In genomic region chr3:107278479-107279269, GRCm38 (mm10) we compare ENCODE assay signal across 8 mouse cellular contexts. TPM values are rescaled to one million over a fixed set of nuclear protein-coding genes. Genes with fewer than 3 reads are reported as not detected.
A peak's percentile ranks its signal among the peaks of the same experiment; 100 is the strongest.
DNase-seq lines count a peak whose midpoint lies in the region; ATAC-seq and TF ChIP-seq lines count a peak whose summit lies in the region.

Lamtor5 (plus strand) TSS chr3:107278858.

- TF ChIP-seq CTCF in G1E (IDR thresholded peaks at IDR 0.05; ENCODE audit: low read depth, low read length): no peak
- no peak for TF ChIP-seq CTCF in forebrain, postnatal 0 days (IDR thresholded peaks at IDR 0.05; ENCODE audit: low read depth)

- H3K9me3 ChIP-seq in G1E (replicated peaks): no peaks in the 10 kb centered on the region
- no peaks in the 10 kb centered on the region for H3K9me3 ChIP-seq in forebrain, postnatal 0 days (ENCODE audit: low read length)
- no peaks in the 10 kb centered on the region for H3K9me3 ChIP-seq in lung, embryonic 15.5 days

- H3K4me1 ChIP-seq in G1E (ENCODE audit: insufficient read depth, low read depth, low read length): peaks cover 14% of the 10 kb centered on the region
- peaks cover 4% of the 10 kb centered on the region; the same call in 1 of the 2 replicates for H3K4me1 ChIP-seq in forebrain, postnatal 0 days (ENCODE audit: insufficient read depth)
- H3K4me1 ChIP-seq in lung, embryonic 15.5 days: peaks cover 14% of the 10 kb centered on the region

- peaks cover 28% of the 10 kb centered on the region for H3K36me3 ChIP-seq in G1E (replicated peaks)
- H3K36me3 ChIP-seq in forebrain, postnatal 0 days (ENCODE audit: insufficient read depth): peaks cover 8% of the 10 kb centered on the region
- H3K36me3 ChIP-seq in lung, embryonic 15.5 days: peaks cover 9% of the 10 kb centered on the region

- peak; percentile 67 for ATAC-seq in G1E (ENCODE audit: extremely low read depth, insufficient number of reproducible peaks, low FRiP score, poor library complexity, severe bottlenecking)
- ATAC-seq in forebrain, postnatal 0 days: peak; percentile 93
- ATAC-seq in lung, embryonic 15.5 days (ENCODE audit: borderline replicate concordance, extremely low read depth, low FRiP score, low TSS enrichment): peak; percentile 91; the same call in 1 of the 2 replicates

- peak within 1 kb of the TSS; percentile 67 for H3K9ac ChIP-seq in forebrain, postnatal 0 days
- peak within 1 kb of the TSS; percentile 68 for H3K9ac ChIP-seq in lung, embryonic 15.5 days

- H3K27me3 ChIP-seq in G1E (ENCODE audit: insufficient read depth, low read length): peaks cover 3% of the 10 kb centered on the region; the same call in 1 of the 2 replicates
- H3K27me3 ChIP-seq in forebrain, postnatal 0 days (ENCODE audit: insufficient read depth, low read length): no peaks in the 10 kb centered on the region; the same call in 1 of the 2 replicates
- H3K27me3 ChIP-seq in lung, embryonic 15.5 days: no peaks in the 10 kb centered on the region

- 3% methylated on average over 43 of the region's 43 CpGs for WGBS in forebrain, postnatal 0 days
- WGBS in lung, embryonic 15.5 days: 2% methylated on average over 43 of the region's 43 CpGs

- DNase-seq in G1E (ENCODE audit: low spot score): peak; percentile 61
- DNase-seq in cerebellum, adult 18-20 months: peak; percentile 87 to 95
- DNase-seq in forebrain, postnatal 0 days: peak; percentile 93
- peak; percentile 91 for DNase-seq in heart, postnatal 4 days
- peak; percentile 86 to 90 for DNase-seq in layer of hippocampus, adult 8-10 months (ENCODE audit: low spot score in 2 of 2)
- peak; percentile 74 for DNase-seq in ovary, adult 18-20 months (ENCODE audit: low spot score)
- DNase-seq in thymus, postnatal 0 days (ENCODE audit: low spot score): peak; percentile 88

- H3K4me2 ChIP-seq in forebrain, postnatal 0 days (ENCODE audit: low read depth): peak within 1 kb of the TSS; percentile 67
- peak within 1 kb of the TSS; percentile 62 for H3K4me2 ChIP-seq in lung, embryonic 15.5 days

- H3K4me3 ChIP-seq in G1E (ENCODE audit: low read depth, low read length): peak within 1 kb of the TSS; percentile 97
- H3K4me3 ChIP-seq in forebrain, postnatal 0 days (ENCODE audit: low read depth, low read length): peak within 1 kb of the TSS; percentile 73
- H3K4me3 ChIP-seq in lung, embryonic 15.5 days: peak within 1 kb of the TSS; percentile 79

- H3K27ac ChIP-seq in forebrain, postnatal 0 days (ENCODE audit: low read depth, low read length): no peak within 1 kb of the TSS
- no peak within 1 kb of the TSS for H3K27ac ChIP-seq in lung, embryonic 15.5 days

RNA-seq across cellular contexts. Expression of gene Lamtor5, which starts in this region (rescaled TPM):
- total RNA-seq in G1E (2014; fragmentation: Nextera tagmentation): 50.3 and 56.3 TPM in 2 replicates
- total RNA-seq in G1E (2017): 91.4 and 111 TPM in 2 replicates
- 26.8 and 27.0 TPM in 2 replicates for polyA plus RNA-seq in G1E (2012)
- 76.1 and 77.0 TPM in 2 replicates for total RNA-seq in forebrain, postnatal 0 days (2014; rRNA removed)
- 188 and 228 TPM in 2 replicates for polyA plus RNA-seq in forebrain, postnatal 0 days (2015; fragmentation: Nextera tagmentation; extraction: Ambion mirVana)
- total RNA-seq in heart, postnatal 4 days (2021): 10 to 100 TPM; 69.7 to 70.3 TPM
- total RNA-seq in layer of hippocampus, adult 8-10 months (2022): 10 to 100 TPM; 59.9 to 73.1 (median 66.1) TPM
- 187 and 188 TPM in 2 replicates for polyA plus RNA-seq in lung, embryonic 15.5 days (2015; fragmentation: Nextera tagmentation; extraction: Ambion mirVana)
- 250 and 260 TPM in 2 replicates for polyA plus RNA-seq in thymus, postnatal 0 days (2015; fragmentation: Nextera tagmentation; extraction: Ambion mirVana)
